Mouse (Mus musculus) liver, postnatal 0 days (tissue): ENCODE measurements around the gene Dlx3. TPM values are rescaled to one million over a fixed set of nuclear protein-coding genes. Genes with fewer than 3 reads are reported as not detected.

ENCODE experiments used
- ATAC-seq: fragments of 200-750 bp; cut with Nextera tagmentation; 2 replicates; pipeline ENCODE4 v1.8.0; 2017; ENCODE audit warnings: mild to moderate bottlenecking, moderate library complexity
- DNase-seq: peaks from one replicate; pipeline ENCODE4 v3.0.0-alpha.2; 2016
- H3K27ac ChIP-seq: fragments of 300-500 bp; sonication (generic); 2 replicates; pipeline ENCODE4 v1.5.1; 2014; ENCODE audit warnings: antibody characterized with exemption, moderate library complexity, mild to moderate bottlenecking, low read depth
- H3K27me3 ChIP-seq: fragments of 300-500 bp; sonication (generic); 2 replicates; pipeline ENCODE4 v1.6.1; 2014; ENCODE audit warnings: low read length, control low read depth, mixed read lengths; ENCODE audit not compliant: insufficient read depth
- H3K36me3 ChIP-seq: fragments of 300-500 bp; sonication (generic); replicated peaks from 2 replicates; pipeline ENCODE4 v1.6.1; 2014; ENCODE audit warnings: mild to moderate bottlenecking, control low read depth, low read length, moderate library complexity, mixed read lengths; ENCODE audit not compliant: insufficient read depth
- H3K4me1 ChIP-seq: fragments of 300-500 bp; sonication (generic); 2 replicates; pipeline ENCODE4 v1.6.1; 2014; ENCODE audit warnings: antibody characterized with exemption, mild to moderate bottlenecking, control low read depth; ENCODE audit not compliant: insufficient read depth
- H3K4me2 ChIP-seq: fragments of 300-500 bp; sonication (generic); 2 replicates; pipeline ENCODE4 v1.6.1; 2014; ENCODE audit warnings: low read depth, mild to moderate bottlenecking, low read length, moderate library complexity, mixed read lengths
- H3K4me3 ChIP-seq: fragments of 300-500 bp; sonication (generic); 2 replicates; pipeline ENCODE4 v1.5.1; 2014; ENCODE audit warnings: low read depth, low read length
- H3K9ac ChIP-seq: fragments of 300-500 bp; sonication (generic); replicated peaks from 2 replicates; pipeline ENCODE4 v1.6.1; 2014; ENCODE audit warnings: mild to moderate bottlenecking, moderate library complexity
- H3K9me3 ChIP-seq: fragments of 300-500 bp; sonication (generic); 2 replicates; pipeline ENCODE4 v1.6.1; 2016; ENCODE audit warnings: mild to moderate bottlenecking, control low read depth, low read length, mixed read lengths
- CTCF ChIP-seq: sonication (generic); IDR thresholded peaks from 2 replicates; pipeline ENCODE4 v1.5.1; 2016; ENCODE audit warnings: antibody characterized with exemption, low read depth
- EP300 ChIP-seq: IDR thresholded peaks from 2 replicates; pipeline ENCODE4 v1.6.1; 2016; ENCODE audit warnings: antibody characterized with exemption, low read depth, mild to moderate bottlenecking
- WGBS: fragments of 180-500 bp; shearing (Covaris S2); extraction: QIAGEN DNeasy Blood & Tissue Kit; methylation state at CpG from one replicate; pipeline ENCODE4 v1.1.7; 2014; ENCODE audit not compliant: insufficient replicate concordance; 5-methylcytosine and 5-hydroxymethylcytosine counted together
- polyA plus RNA-seq: library from polyadenylated mRNA; unstranded; fragments of >200 nt; fragmentation: Nextera tagmentation; extraction: Ambion mirVana; gene quantifications from 2 replicates; pipeline ENCODE4 v1.2.1, GENCODE M21; 2015

Dlx3 gene
- polyA plus RNA-seq, 1 experiment from 2014 or later = not detected

DNA sequence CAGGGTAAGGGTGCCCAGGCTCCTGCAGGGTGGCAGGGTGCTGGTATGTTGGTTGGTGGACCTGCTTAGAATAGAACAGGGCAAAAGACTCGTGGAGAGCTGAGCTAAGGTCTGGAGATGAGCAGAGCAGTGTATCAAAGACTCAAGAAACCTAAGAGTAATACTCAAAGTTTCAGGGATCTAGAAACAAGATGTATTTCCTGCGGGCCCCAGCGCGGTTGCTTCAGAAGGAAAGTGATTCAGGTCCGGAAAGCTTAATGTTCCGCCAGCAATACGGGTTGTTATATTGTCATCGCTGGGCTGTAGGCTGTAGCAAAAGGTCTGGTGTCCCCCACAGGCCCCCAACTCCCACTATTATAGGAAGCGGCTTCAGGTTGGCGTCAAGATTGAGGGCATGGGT, 22.3 kb downstream of the Dlx3 start:
- Histone ChIP-seq H3K9ac (no peak overlapping the region), H3K4me3 (no peak overlapping the region), H3K27ac (no peak overlapping the region), H3K9me3 (no peaks in the 10 kb centered on the region), H3K27me3 (peaks cover 98% of the 10 kb centered on the region), H3K36me3 (no peaks in the 10 kb centered on the region), H3K4me2 (no peak overlapping the region), H3K4me1 (peaks cover 15% of the 10 kb centered on the region)
- TF ChIP-seq CTCF = no peak
- TF ChIP-seq EP300 = no peak
- no peak for DNase-seq
- ATAC-seq = no peak
- 8% methylated on average over 10 of the region's 10 CpGs for WGBS

DNA sequence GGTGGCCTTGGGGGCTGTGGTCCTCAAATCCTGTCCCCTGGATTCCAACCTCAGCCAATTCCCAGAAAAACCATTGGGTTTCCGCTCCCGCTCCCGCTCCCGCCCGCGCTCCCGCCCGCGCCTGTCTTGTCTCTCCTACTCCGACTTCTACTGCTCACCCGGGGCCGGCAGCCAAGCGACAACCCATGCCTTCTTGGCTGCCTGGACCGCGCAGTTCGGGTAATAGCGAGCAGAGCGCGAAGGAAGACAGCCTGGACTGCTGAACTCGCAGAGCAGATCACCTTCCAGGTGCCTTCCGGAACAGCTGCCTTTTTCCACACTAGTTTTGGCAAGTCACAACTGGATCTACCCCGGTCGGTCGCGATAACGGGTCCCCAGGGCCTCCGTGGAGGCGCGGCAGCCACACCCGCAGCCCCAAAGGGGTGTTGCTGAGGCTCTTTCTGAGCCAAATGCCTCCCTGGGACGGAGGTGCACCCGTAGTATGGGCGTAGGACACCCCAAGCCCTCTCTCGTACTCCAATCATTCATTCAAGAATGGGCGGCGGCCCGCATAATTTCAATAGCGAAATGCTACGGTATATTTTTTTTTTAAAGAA, 23.2 kb downstream of the Dlx3 start:
- H3K4me3 ChIP-seq = peak overlapping the region; percentile 10; the same call in 1 of the 2 replicates
- peaks cover 15% of the 10 kb centered on the region for H3K4me1 ChIP-seq
- no peak overlapping the region for H3K4me2 ChIP-seq
- H3K36me3 ChIP-seq = no peaks in the 10 kb centered on the region
- H3K27me3 ChIP-seq = peaks cover 98% of the 10 kb centered on the region
- H3K9me3 ChIP-seq = no peaks in the 10 kb centered on the region
- no peak overlapping the region for H3K27ac ChIP-seq
- TF ChIP-seq EP300 (no peak), CTCF (no peak)
- no peak overlapping the region for H3K9ac ChIP-seq
- 3% methylated on average over 39 of the region's 39 CpGs for WGBS
- DNase-seq = no peak
- ATAC-seq = no peak

DNA sequence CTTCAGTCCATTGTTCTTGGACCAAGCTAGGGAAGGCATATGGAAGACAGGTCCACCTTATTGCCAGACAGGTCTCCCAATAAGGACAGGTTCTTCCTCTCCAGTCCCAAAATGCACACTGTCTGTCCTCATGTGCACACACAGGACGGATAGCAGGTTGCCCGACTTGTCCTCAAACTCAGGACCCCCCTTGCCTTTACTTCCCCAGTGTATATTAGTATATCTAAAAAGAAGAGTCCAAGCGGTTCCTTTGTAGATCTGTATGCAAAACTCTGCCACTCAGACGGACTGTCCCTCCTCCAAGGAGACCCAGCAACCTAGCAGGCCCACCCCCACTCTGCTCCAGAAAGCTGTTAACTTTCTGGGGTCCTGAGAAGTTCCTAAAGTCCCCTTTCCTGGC, 23.7 kb downstream of the Dlx3 start:
- peaks cover 15% of the 10 kb centered on the region for H3K4me1 ChIP-seq
- H3K27ac ChIP-seq = no peak overlapping the region
- peaks cover 98% of the 10 kb centered on the region for H3K27me3 ChIP-seq
- no peak overlapping the region for H3K4me3 ChIP-seq
- no peak overlapping the region for H3K4me2 ChIP-seq
- no peaks in the 10 kb centered on the region for H3K36me3 ChIP-seq
- DNase-seq (no peak), ATAC-seq (no peak)
- no peaks in the 10 kb centered on the region for H3K9me3 ChIP-seq
- no peak overlapping the region for H3K9ac ChIP-seq
- TF ChIP-seq EP300 = no peak
- WGBS = 15% methylated on average over 4 of the region's 4 CpGs

DNA sequence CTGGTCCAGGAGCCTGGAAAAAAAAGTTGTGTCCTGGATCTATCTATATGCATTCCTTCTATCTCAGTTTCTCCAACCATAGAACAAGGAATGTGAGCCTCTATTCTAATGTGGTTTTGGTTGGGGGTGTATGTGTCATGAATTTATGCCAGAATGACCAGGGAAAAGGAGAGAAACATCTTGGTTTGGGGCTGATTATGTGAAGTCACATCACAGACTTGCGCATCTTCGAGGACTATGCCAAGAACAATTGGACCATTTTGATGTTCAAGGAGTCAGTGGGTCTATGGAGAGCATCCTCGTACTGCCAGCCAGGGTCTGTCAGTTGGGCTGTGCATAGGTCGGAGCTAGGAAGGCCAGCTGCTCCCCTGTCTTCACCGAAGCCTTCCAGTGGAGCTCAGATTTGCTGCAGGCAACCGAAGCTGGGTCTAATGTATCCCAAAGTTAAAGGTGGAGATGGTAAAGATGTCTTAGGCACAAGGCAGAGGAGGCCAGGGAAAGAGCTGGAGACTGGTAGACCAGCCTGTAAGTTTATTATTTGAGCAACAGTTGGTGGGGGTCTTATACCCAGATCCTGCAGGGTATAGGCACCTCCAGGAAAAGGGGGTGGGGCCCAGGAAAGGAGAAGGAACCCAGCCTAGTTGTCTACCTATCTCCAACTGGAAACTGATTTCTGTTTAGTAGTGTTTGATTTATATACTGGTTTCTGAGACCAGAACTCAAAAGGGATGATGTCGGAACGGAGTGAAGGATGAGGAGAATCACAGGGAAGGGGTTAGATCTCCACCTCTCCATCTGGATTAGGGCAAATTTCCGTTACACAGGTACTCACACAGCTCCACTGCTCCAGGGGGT, 24.4 kb downstream of the Dlx3 start:
- ATAC-seq = no peak
- H3K4me1 ChIP-seq = peaks cover 15% of the 10 kb centered on the region
- no peak for DNase-seq
- 16% methylated on average over 9 of the region's 9 CpGs for WGBS
- no peak overlapping the region for H3K27ac ChIP-seq
- H3K4me3 ChIP-seq = peak overlapping the region; percentile 49
- no peak overlapping the region for H3K9ac ChIP-seq
- H3K9me3 ChIP-seq = no peaks in the 10 kb centered on the region
- H3K27me3 ChIP-seq = peaks cover 98% of the 10 kb centered on the region
- peak overlapping the region; percentile 80; the same call in 1 of the 2 replicates for H3K4me2 ChIP-seq
- TF ChIP-seq EP300 (no peak), CTCF (no peak)
- no peaks in the 10 kb centered on the region for H3K36me3 ChIP-seq

DNA sequence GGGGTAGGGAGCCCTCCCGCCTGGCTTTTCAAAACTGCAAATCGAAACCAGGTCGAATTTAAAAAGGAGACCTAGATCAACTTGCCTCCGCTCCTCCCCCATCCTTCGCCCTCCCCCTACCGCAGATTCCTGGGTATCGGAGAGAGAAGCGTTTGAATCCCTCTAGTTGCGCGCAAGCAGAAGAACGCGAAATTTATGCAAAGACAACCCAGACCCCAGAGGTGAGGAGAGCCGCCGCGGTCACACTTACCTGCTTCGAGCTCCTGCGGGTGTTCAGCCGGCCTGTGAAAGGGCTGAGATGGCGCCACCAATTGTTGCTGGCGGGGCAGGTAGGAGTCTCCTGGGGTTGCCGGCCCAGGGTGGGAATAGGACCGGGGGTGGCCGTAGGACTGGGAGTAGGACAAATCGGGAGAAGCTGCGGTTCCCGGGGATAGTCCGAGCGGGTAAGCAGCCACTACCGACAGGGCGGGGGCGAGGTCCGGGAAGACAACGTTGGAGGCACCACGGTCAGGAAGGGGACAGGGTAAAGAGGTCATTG, 25.1 kb downstream of the Dlx3 start:
- no peak overlapping the region for H3K9ac ChIP-seq
- H3K27ac ChIP-seq = no peak overlapping the region
- peaks cover 15% of the 10 kb centered on the region for H3K4me1 ChIP-seq
- H3K4me2 ChIP-seq = peak overlapping the region; percentile 80
- 1% methylated on average over 33 of the region's 34 CpGs for WGBS
- peak overlapping the region; percentile 49 for H3K4me3 ChIP-seq
- ATAC-seq = peak; percentile 25; the same call in 1 of the 2 replicates
- H3K9me3 ChIP-seq = no peaks in the 10 kb centered on the region
- peak; percentile 28 for DNase-seq
- peaks cover 97% of the 10 kb centered on the region for H3K27me3 ChIP-seq
- no peaks in the 10 kb centered on the region for H3K36me3 ChIP-seq
- TF ChIP-seq CTCF = no peak
- TF ChIP-seq EP300 = no peak

DNA sequence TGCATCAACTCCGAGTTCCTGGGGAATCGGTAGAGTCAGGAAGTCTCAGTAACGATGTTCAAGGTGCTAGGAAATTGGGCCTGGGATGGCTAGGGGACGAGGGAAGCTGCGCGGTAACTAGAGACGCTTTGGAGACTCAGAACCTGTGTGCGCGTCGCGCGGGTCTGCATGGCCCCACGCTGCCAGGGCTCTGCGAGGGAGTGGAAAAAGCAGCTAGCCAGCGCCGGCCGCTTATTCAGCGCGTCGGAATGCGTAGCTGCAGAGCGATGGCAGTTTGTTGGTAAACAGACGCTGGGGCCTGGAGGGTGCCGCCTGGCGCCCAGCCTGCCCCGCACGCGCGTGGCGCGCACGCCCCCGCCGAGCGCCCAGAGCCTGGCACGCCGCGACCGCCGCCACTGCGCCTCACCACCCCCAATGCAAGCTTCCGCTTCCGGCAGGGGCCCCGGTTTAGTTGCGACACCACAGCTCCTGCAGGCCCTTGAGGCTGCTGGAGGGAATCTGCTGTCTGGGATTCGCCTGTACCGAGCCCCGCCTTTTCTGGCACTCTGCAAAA, 26.0 kb downstream of the Dlx3 start, which contains the start of gene Dlx4:
Dlx4 (minus strand) TSS at position 413 of the 553 bp plus-strand sequence.
- ATAC-seq = peak; percentile 68
- TF ChIP-seq EP300 (no peak), CTCF (no peak)
- Histone ChIP-seq H3K9me3 (no peaks in the 10 kb centered on the region), H3K4me2 (peak within 1 kb of the TSS; percentile 80), H3K9ac (no peak within 1 kb of the TSS; the same call in 1 of the 2 replicates), H3K27me3 (peaks cover 98% of the 10 kb centered on the region), H3K4me1 (peaks cover 15% of the 10 kb centered on the region), H3K27ac (no peak within 1 kb of the TSS), H3K36me3 (no peaks in the 10 kb centered on the region), H3K4me3 (peak within 1 kb of the TSS; percentile 49)
- under 1% methylated on average over 40 of the region's 48 CpGs for WGBS
- peak; percentile 72 for DNase-seq
